Mouse (Mus musculus) G1E (cell line): Measurements from ENCODE around the gene March9. TPM values are rescaled to one million over a fixed set of nuclear protein-coding genes. Genes with fewer than 3 reads are reported as not detected.

Source experiments
- ATAC-seq: 2 replicates; pipeline ENCODE4 v1.8.0; 2016; ENCODE audit warnings: mild to moderate bottlenecking; ENCODE audit not compliant: insufficient number of reproducible peaks, poor library complexity, low FRiP score, severe bottlenecking; ENCODE audit errors: extremely low read depth
- DNase-seq: peaks from one replicate; pipeline ENCODE4 v3.0.0; 2012; ENCODE audit warnings: low spot score
- H3K27me3 ChIP-seq: 2 replicates; pipeline ENCODE4 v1.6.1; 2012; ENCODE audit warnings: mild to moderate bottlenecking, low read length, inconsistent platforms; ENCODE audit not compliant: insufficient read depth
- H3K36me3 ChIP-seq: replicated peaks from 2 replicates; pipeline ENCODE3; 2012; ENCODE audit warnings: mild to moderate bottlenecking, inconsistent platforms
- H3K4me1 ChIP-seq: 2 replicates; pipeline ENCODE4 v1.6.1; 2012; ENCODE audit warnings: low read depth, low read length, inconsistent platforms, mixed read lengths; ENCODE audit not compliant: insufficient read depth
- H3K4me3 ChIP-seq: 2 replicates; pipeline ENCODE4 v1.5.1; 2012; ENCODE audit warnings: low read depth, mild to moderate bottlenecking, inconsistent platforms, low read length, moderate library complexity, mixed read lengths
- H3K9me3 ChIP-seq: replicated peaks from 2 replicates; pipeline ENCODE4 v1.6.1; 2012; ENCODE audit warnings: inconsistent platforms
- CTCF ChIP-seq: IDR thresholded peaks from 2 replicates; pipeline ENCODE4 v1.5.1; 2012; ENCODE audit warnings: low read depth, low read length, inconsistent platforms, mixed read lengths
- GATA1 ChIP-seq: IDR thresholded peaks from 2 replicates; pipeline ENCODE4 v1.6.1; 2012; ENCODE audit warnings: borderline replicate concordance, low read length, inconsistent platforms, mixed read lengths
- GATA2 ChIP-seq: IDR thresholded peaks from 2 replicates; pipeline ENCODE4 v1.6.1; 2012; ENCODE audit warnings: low read depth, low read length, inconsistent platforms, borderline replicate concordance
- POLR2AphosphoS5 ChIP-seq: IDR thresholded peaks from 2 replicates; pipeline ENCODE4 v1.6.1; 2012; ENCODE audit warnings: low read depth, low read length, inconsistent platforms; ENCODE audit not compliant: insufficient replicate concordance
- TAL1 ChIP-seq: conservative IDR thresholded peaks from 2 replicates; pipeline ENCODE4 v1.6.1; 2012; ENCODE audit warnings: low read depth, low read length, inconsistent platforms, mixed read lengths
- polyA plus RNA-seq: library from polyadenylated mRNA; stranded (reverse); fragments of >175 nt; gene quantifications from 2 replicates; pipeline ENCODE4 v1.2.3, GENCODE M21; 2012
- total RNA-seq, 2 experiments: library from RNA; stranded (forward) in 1 of 2; stranded (reverse) in 1 of 2; fragments of 200-1000 nt in 1 of 2; fragments of >200 nt in 1 of 2; fragmentation: Nextera tagmentation in 1 of 2; gene quantifications; 2 replicates each; pipeline ENCODE4 v1.2.3; 2014 to 2017

Gene March9
- total and polyA plus RNA-seq, 3 experiments: 0.63 to 1.3 (median 1.1) TPM

GRCm38 (mm10) chr10:127090560-127091411 lies 30.8 kb upstream of the March9 start:
- Histone ChIP-seq H3K36me3 (peaks cover 27% of the 10 kb centered on the region), H3K4me1 (peaks cover 19% of the 10 kb centered on the region), H3K9me3 (peaks cover 7% of the 10 kb centered on the region), H3K4me3 (peak overlapping the region; percentile 59; the same call in 1 of the 2 replicates), H3K27me3 (peaks cover 50% of the 10 kb centered on the region)
- no peak for TF ChIP-seq POLR2AphosphoS5
- TF ChIP-seq GATA1: no peak
- no peak for TF ChIP-seq CTCF
- no peak for ATAC-seq
- no peak for DNase-seq

- Histone ChIP-seq H3K27me3 (peaks cover 79% of the 10 kb centered on the region), H3K4me1 (peaks cover 4% of the 10 kb centered on the region), H3K4me3 (no peak overlapping the region), H3K9me3 (peaks cover 2% of the 10 kb centered on the region; the same call in 1 of the 2 replicates), H3K36me3 (no peaks in the 10 kb centered on the region)
- TF ChIP-seq GATA1: no peak
- TF ChIP-seq GATA2: no peak
- TF ChIP-seq POLR2AphosphoS5: no peak
- TF ChIP-seq TAL1: no peak
- TF ChIP-seq CTCF: no peak
- DNase-seq (no peak), ATAC-seq (no peak)
Observed at GRCm38 (mm10) chr10:127085633-127086032, 25.6 kb upstream of the March9 start.

GRCm38 (mm10) chr10:127085052-127085451 lies 25.1 kb upstream of the March9 start:
- Histone ChIP-seq H3K9me3 (peaks cover 4% of the 10 kb centered on the region), H3K4me3 (no peak overlapping the region; the same call in 1 of the 2 replicates), H3K36me3 (no peaks in the 10 kb centered on the region), H3K27me3 (peaks cover 79% of the 10 kb centered on the region), H3K4me1 (no peaks in the 10 kb centered on the region; the same call in none of the 2 replicates)
- ATAC-seq: no peak
- DNase-seq: no peak
- TF ChIP-seq GATA1 (no peak), CTCF (no peak), TAL1 (no peak), POLR2AphosphoS5 (no peak), GATA2 (no peak)

GRCm38 (mm10) chr10:127083915-127084306 lies 23.9 kb upstream of the March9 start:
- peaks cover 9% of the 10 kb centered on the region for H3K9me3 ChIP-seq
- no peak for ATAC-seq
- peaks cover 78% of the 10 kb centered on the region for H3K27me3 ChIP-seq
- no peaks in the 10 kb centered on the region for H3K36me3 ChIP-seq
- TF ChIP-seq TAL1: no peak
- no peak for TF ChIP-seq GATA2
- TF ChIP-seq CTCF: no peak
- no peak for TF ChIP-seq GATA1
- TF ChIP-seq POLR2AphosphoS5: no peak
- H3K4me3 ChIP-seq: no peak overlapping the region
- no peak for DNase-seq
- no peaks in the 10 kb centered on the region; the same call in 1 of the 2 replicates for H3K4me1 ChIP-seq

- TF ChIP-seq GATA1: no peak
- no peak for TF ChIP-seq POLR2AphosphoS5
- no peak for TF ChIP-seq GATA2
- no peak for TF ChIP-seq TAL1
- no peak for TF ChIP-seq CTCF
- peaks cover 82% of the 10 kb centered on the region for H3K27me3 ChIP-seq
- H3K36me3 ChIP-seq: no peaks in the 10 kb centered on the region
- no peak for ATAC-seq
- H3K4me3 ChIP-seq: no peak overlapping the region
- peaks cover 9% of the 10 kb centered on the region for H3K9me3 ChIP-seq
- H3K4me1 ChIP-seq: no peaks in the 10 kb centered on the region; the same call in 1 of the 2 replicates
- DNase-seq: no peak
Observed at GRCm38 (mm10) chr10:127083292-127083914, 23.4 kb upstream of the March9 start.

- H3K9me3 ChIP-seq: peaks cover 9% of the 10 kb centered on the region
- H3K4me1 ChIP-seq: no peaks in the 10 kb centered on the region; the same call in 1 of the 2 replicates
- H3K27me3 ChIP-seq: peaks cover 83% of the 10 kb centered on the region
- ATAC-seq (no peak), DNase-seq (no peak)
- TF ChIP-seq GATA2: no peak
- TF ChIP-seq CTCF: no peak
- no peak for TF ChIP-seq GATA1
- no peak for TF ChIP-seq TAL1
- TF ChIP-seq POLR2AphosphoS5: no peak
- no peak overlapping the region for H3K4me3 ChIP-seq
- H3K36me3 ChIP-seq: no peaks in the 10 kb centered on the region
Observed at GRCm38 (mm10) chr10:127081996-127082620, 22.1 kb upstream of the March9 start.
